Mouse (Mus musculus): ENCODE results near the gene Anxa7. TPM values are rescaled to one million over a fixed set of nuclear protein-coding genes. Genes with fewer than 3 reads are reported as not detected.
A peak's percentile ranks its signal among the peaks of the same experiment; 100 is the strongest.

Gene Anxa7
- polyA plus RNA-seq (2011; ENCODE audit: insufficient read depth, insufficient read length, low read depth, missing spikeins) = 117 and 121 TPM in 2 replicates

DNA sequence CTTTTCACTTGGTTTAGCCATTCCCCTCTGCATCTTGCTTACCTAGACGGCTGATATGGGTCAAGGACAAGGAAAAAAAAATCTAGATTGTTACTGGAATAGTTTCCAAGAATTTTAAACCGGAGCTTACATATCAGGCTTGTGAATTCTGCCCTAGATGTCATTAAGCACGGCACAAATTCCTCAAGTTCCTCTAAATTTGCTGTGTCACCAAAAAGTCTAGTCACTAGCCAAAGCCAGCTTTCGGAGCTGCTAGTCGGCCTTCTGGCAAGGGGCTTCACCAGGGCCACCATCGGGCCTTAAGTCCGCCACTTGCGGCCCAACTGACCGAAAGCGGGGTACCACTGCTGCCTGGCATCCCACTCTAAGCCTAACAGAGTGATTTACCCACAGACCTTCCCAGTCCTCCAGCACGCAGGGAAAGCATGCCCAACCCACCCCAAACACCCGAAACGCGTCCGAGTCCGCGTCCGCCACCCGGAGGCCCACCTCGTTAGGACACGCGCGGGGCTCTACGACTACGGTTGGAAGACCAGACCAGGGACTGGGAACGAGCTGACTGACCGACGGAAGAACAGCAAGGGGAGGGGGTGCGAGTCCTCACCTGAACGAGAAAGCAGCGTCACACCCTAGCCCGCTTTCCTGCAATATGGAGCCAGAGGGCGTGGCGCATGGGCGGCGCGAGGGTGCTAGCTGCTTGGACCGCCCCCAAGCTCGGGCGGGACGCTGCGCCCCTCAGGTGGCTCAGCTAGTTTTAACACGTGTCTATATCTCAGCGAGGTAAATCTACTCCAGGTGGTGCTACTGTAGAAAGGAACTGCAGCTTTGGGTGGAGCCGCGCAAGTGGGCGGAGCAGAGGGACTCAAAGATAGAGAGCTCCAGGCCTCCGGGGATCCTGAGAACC is at the start of gene Anxa7:
TSS of gene Anxa7 (minus strand) at position 843 of the 904 bp plus-strand sequence.
- H3K9me3 ChIP-seq (replicated peaks; ENCODE audit: control insufficient read depth, insufficient read depth, low read length, poor library complexity, severe bottlenecking) = no peaks in the 10 kb centered on the region
- H3K4me1 ChIP-seq (ENCODE audit: control insufficient read depth, insufficient read depth, low read length) = peaks cover 6% of the 10 kb centered on the region
- H3K27ac ChIP-seq (ENCODE audit: insufficient read depth, low read length) = peak within 1 kb of the TSS; percentile 25
- TF ChIP-seq POLR2A (IDR thresholded peaks at IDR 0.05; ENCODE audit: insufficient read depth, low read length) = peak; percentile 42
- no peak for TF ChIP-seq CTCF (IDR thresholded peaks at IDR 0.05; ENCODE audit: low read depth, low read length)
- TF ChIP-seq EP300 (IDR thresholded peaks at IDR 0.05; ENCODE audit: insufficient read depth, low read depth, low read length) = peak; percentile 4; the same call in 1 of the 2 replicates
- H3K4me3 ChIP-seq (ENCODE audit: low read depth, low read length) = peak within 1 kb of the TSS; percentile 71
- no peaks in the 10 kb centered on the region for H3K27me3 ChIP-seq (ENCODE audit: control insufficient read depth, insufficient read depth, low read length, poor library complexity, severe bottlenecking)
- no peaks in the 10 kb centered on the region for H3K36me3 ChIP-seq (ENCODE audit: control insufficient read depth, insufficient read depth, low read length, poor library complexity, severe bottlenecking)
- H3K9ac ChIP-seq (ENCODE audit: low read depth, poor library complexity, severe bottlenecking) = peak within 1 kb of the TSS; percentile 62

DNA sequence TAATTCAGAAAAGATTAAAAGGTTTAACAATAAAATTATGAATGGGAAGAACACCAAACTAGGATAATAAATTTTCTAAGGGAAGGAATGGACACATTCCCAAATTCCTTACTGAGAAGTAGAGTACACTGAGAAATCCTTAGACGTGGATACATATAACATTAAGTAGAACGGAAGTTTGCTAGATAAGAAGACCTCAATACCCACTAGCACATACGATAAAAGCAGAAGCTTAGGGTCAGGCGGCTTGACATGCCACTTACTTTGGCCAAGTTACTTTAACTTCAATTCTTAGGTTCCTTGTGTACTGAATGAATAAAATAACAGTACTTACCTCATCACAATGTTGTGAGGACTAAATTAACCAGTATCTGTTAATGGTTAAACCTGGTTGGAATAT is 49.7 kb upstream of the Anxa7 start:
- H3K4me1 ChIP-seq (ENCODE audit: control insufficient read depth, insufficient read depth, low read length) = no peaks in the 10 kb centered on the region
- no peak overlapping the region for H3K9ac ChIP-seq (ENCODE audit: low read depth, poor library complexity, severe bottlenecking)
- no peak overlapping the region for H3K27ac ChIP-seq (ENCODE audit: insufficient read depth, low read length)
- H3K27me3 ChIP-seq (ENCODE audit: control insufficient read depth, insufficient read depth, low read length, poor library complexity, severe bottlenecking) = no peaks in the 10 kb centered on the region
- TF ChIP-seq POLR2A (IDR thresholded peaks at IDR 0.05; ENCODE audit: insufficient read depth, low read length) (no peak), CTCF (IDR thresholded peaks at IDR 0.05; ENCODE audit: low read depth, low read length) (no peak)
- H3K36me3 ChIP-seq (ENCODE audit: control insufficient read depth, insufficient read depth, low read length, poor library complexity, severe bottlenecking) = no peaks in the 10 kb centered on the region
- no peaks in the 10 kb centered on the region for H3K9me3 ChIP-seq (replicated peaks; ENCODE audit: control insufficient read depth, insufficient read depth, low read length, poor library complexity, severe bottlenecking)
- H3K4me3 ChIP-seq (ENCODE audit: low read depth, low read length) = no peak overlapping the region

DNA sequence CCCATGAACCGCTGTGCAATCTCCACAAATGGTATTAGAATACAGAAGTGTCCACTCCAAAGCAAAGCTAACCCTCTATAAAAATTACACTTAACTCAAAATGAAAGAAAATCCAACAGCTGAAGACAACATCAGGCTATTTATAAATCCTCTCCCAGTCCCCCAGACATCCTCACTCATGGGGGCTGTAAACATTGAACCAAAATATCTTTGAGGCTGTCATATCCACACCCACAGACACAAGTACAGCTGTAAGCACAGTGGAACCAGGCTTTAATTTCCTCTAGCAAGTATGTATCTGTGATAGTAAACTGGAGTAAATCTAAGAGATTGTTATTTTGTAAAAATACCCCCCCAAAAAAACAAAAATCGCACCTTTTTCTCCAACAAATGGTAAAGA is 40.2 kb upstream of the Anxa7 start:
- no peaks in the 10 kb centered on the region for H3K27me3 ChIP-seq (ENCODE audit: control insufficient read depth, insufficient read depth, low read length, poor library complexity, severe bottlenecking)
- no peaks in the 10 kb centered on the region for H3K9me3 ChIP-seq (replicated peaks; ENCODE audit: control insufficient read depth, insufficient read depth, low read length, poor library complexity, severe bottlenecking)
- TF ChIP-seq POLR2A (IDR thresholded peaks at IDR 0.05; ENCODE audit: insufficient read depth, low read length) (no peak), CTCF (IDR thresholded peaks at IDR 0.05; ENCODE audit: low read depth, low read length) (no peak), EP300 (IDR thresholded peaks at IDR 0.05; ENCODE audit: insufficient read depth, low read depth, low read length) (no peak)
- no peak overlapping the region for H3K27ac ChIP-seq (ENCODE audit: insufficient read depth, low read length)
- no peak overlapping the region for H3K9ac ChIP-seq (ENCODE audit: low read depth, poor library complexity, severe bottlenecking)
- no peaks in the 10 kb centered on the region for H3K4me1 ChIP-seq (ENCODE audit: control insufficient read depth, insufficient read depth, low read length)
- H3K36me3 ChIP-seq (ENCODE audit: control insufficient read depth, insufficient read depth, low read length, poor library complexity, severe bottlenecking) = no peaks in the 10 kb centered on the region; the same call in 1 of the 2 replicates
- no peak overlapping the region for H3K4me3 ChIP-seq (ENCODE audit: low read depth, low read length)

DNA sequence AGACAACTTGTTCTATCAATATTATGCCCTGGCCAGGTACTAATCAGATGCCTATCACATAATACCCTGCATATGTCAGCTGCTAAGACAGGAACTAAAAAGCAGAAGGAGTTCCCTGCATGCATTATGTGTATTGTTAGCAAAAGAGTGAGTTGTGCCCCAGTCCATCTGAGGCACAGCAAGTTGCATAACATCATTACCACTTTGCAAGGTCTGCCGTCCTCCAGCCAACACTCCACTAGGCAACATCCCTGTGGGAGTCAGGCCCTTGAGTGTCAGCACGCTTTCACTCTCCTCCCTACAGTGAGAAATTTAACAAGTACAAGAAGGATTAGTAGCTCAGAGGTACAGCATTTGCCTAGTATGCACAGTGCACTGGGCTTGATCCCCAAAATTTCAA is 28.5 kb upstream of the Anxa7 start:
- Histone ChIP-seq H3K27me3 (ENCODE audit: control insufficient read depth, insufficient read depth, low read length, poor library complexity, severe bottlenecking) (no peaks in the 10 kb centered on the region), H3K36me3 (ENCODE audit: control insufficient read depth, insufficient read depth, low read length, poor library complexity, severe bottlenecking) (0 out of 2 replicates have a peak, but pooled peaks cover 4% of the 10 kb centered on the region), H3K9me3 (replicated peaks; ENCODE audit: control insufficient read depth, insufficient read depth, low read length, poor library complexity, severe bottlenecking) (no peaks in the 10 kb centered on the region), H3K9ac (ENCODE audit: low read depth, poor library complexity, severe bottlenecking) (no peak overlapping the region), H3K4me3 (ENCODE audit: low read depth, low read length) (no peak overlapping the region), H3K4me1 (ENCODE audit: control insufficient read depth, insufficient read depth, low read length) (no peaks in the 10 kb centered on the region), H3K27ac (ENCODE audit: insufficient read depth, low read length) (no peak overlapping the region)
- TF ChIP-seq CTCF (IDR thresholded peaks at IDR 0.05; ENCODE audit: low read depth, low read length) (no peak), POLR2A (IDR thresholded peaks at IDR 0.05; ENCODE audit: insufficient read depth, low read length) (no peak)

DNA sequence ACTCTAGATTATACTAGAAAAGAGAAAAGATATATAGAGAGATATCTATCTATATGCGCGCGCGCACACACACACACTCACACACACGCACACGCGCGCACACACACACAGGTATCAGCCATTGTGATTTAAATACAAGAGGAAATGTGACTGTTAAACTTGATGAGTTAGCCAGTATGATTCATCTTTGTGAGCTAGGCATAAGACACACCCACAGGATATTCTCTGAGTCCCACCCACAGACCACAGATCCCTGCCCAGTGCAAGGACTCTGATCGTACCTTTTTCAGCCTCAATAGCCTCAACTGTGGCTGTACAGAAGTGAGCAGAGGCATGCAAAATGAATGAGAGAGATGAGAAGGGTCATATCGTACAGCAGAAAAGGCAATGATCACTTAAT is 23.0 kb upstream of the Anxa7 start:
- no peaks in the 10 kb centered on the region for H3K4me1 ChIP-seq (ENCODE audit: control insufficient read depth, insufficient read depth, low read length)
- H3K9me3 ChIP-seq (replicated peaks; ENCODE audit: control insufficient read depth, insufficient read depth, low read length, poor library complexity, severe bottlenecking) = no peaks in the 10 kb centered on the region
- no peaks in the 10 kb centered on the region for H3K27me3 ChIP-seq (ENCODE audit: control insufficient read depth, insufficient read depth, low read length, poor library complexity, severe bottlenecking)
- TF ChIP-seq CTCF (IDR thresholded peaks at IDR 0.05; ENCODE audit: low read depth, low read length) (no peak), EP300 (IDR thresholded peaks at IDR 0.05; ENCODE audit: insufficient read depth, low read depth, low read length) (no peak), POLR2A (IDR thresholded peaks at IDR 0.05; ENCODE audit: insufficient read depth, low read length) (no peak)
- no peak overlapping the region for H3K9ac ChIP-seq (ENCODE audit: low read depth, poor library complexity, severe bottlenecking)
- no peak overlapping the region for H3K27ac ChIP-seq (ENCODE audit: insufficient read depth, low read length)
- no peak overlapping the region for H3K4me3 ChIP-seq (ENCODE audit: low read depth, low read length)
- peaks cover 8% of the 10 kb centered on the region for H3K36me3 ChIP-seq (ENCODE audit: control insufficient read depth, insufficient read depth, low read length, poor library complexity, severe bottlenecking)

DNA sequence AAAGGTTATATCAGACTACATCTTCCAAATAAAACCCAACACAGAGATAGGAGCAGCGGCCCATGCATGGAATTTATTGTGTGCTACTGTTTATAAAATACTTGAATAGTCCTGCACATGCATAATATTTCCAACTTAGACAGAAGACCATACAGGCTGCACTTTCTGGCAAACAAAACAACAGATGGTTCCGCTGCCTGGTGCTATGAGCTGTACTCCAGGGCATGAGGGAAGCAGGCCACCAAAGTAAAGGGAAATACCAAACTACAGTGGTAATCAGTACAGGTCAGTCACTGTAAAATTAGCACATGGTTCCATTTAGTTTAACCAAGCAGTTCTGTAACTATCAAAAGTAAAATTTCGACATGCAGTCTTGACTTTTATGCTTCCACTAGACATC is 20.0 kb upstream of the Anxa7 start:
- Histone ChIP-seq H3K27ac (ENCODE audit: insufficient read depth, low read length) (no peak overlapping the region), H3K27me3 (ENCODE audit: control insufficient read depth, insufficient read depth, low read length, poor library complexity, severe bottlenecking) (no peaks in the 10 kb centered on the region), H3K9me3 (replicated peaks; ENCODE audit: control insufficient read depth, insufficient read depth, low read length, poor library complexity, severe bottlenecking) (no peaks in the 10 kb centered on the region), H3K4me3 (ENCODE audit: low read depth, low read length) (no peak overlapping the region), H3K4me1 (ENCODE audit: control insufficient read depth, insufficient read depth, low read length) (no peaks in the 10 kb centered on the region), H3K9ac (ENCODE audit: low read depth, poor library complexity, severe bottlenecking) (no peak overlapping the region), H3K36me3 (ENCODE audit: control insufficient read depth, insufficient read depth, low read length, poor library complexity, severe bottlenecking) (peaks cover 11% of the 10 kb centered on the region)
- TF ChIP-seq EP300 (IDR thresholded peaks at IDR 0.05; ENCODE audit: insufficient read depth, low read depth, low read length) (no peak), CTCF (IDR thresholded peaks at IDR 0.05; ENCODE audit: low read depth, low read length) (no peak), POLR2A (IDR thresholded peaks at IDR 0.05; ENCODE audit: insufficient read depth, low read length) (no peak)
